Mouse (Mus musculus) adrenal gland, adult 18-20 months (tissue): ENCODE measurements around the gene Dnajb2. TPM values are rescaled to one million over a fixed set of nuclear protein-coding genes. Genes with fewer than 3 reads are reported as not detected.
A peak's percentile ranks its signal among the peaks of the same experiment; 100 is the strongest.

Experiments used
- DNase-seq, 2 experiments: peaks; one replicate each; pipeline ENCODE4 v3.0.0; 2021 to 2022; ENCODE audit warnings: low spot score in 2 of 2
- long read RNA-seq, 2 experiments: library from polyadenylated mRNA; stranded (forward); transcript quantifications; one replicate each; pipeline ENCODE4 v2.0.0; 2021
- total RNA-seq, 2 experiments: library from RNA; stranded (reverse); gene quantifications; 1 replicate in 1 of 2; 2 replicates in 1 of 2; pipeline ENCODE4 v1.2.3; 2021

The Dnajb2 gene
- total RNA-seq: 100 to 1,000 TPM; 118 to 204 TPM
- long read RNA-seq, experiment 1, transcript Dnajb2-210 (9 exons, 3,066 nt): minor isoform, 41 of 198 reads
- long read RNA-seq, experiment 1, transcript Dnajb2-202 (9 exons, 1,253 nt): minor isoform, 52 of 198 reads
- long read RNA-seq, experiment 1, transcript Dnajb2-207 (10 exons, 1,855 nt): major isoform, 54 of 198 reads
- long read RNA-seq, experiment 1, partial matches to known transcripts: 39 of 198 reads
- long read RNA-seq, experiment 1, other reads (novel, unspliced or antisense): 8 of 198 reads
- long read RNA-seq, experiment 2, transcript Dnajb2-207 (10 exons, 1,855 nt): major isoform, 83 of 255 reads
- long read RNA-seq, experiment 2, transcript Dnajb2-202 (9 exons, 1,253 nt): minor isoform, 22 of 255 reads
- long read RNA-seq, experiment 2, transcript Dnajb2-210 (9 exons, 3,066 nt): minor isoform, 77 of 255 reads
- long read RNA-seq, experiment 2, partial matches to known transcripts: 56 of 255 reads
- long read RNA-seq, experiment 2, other reads (novel, unspliced or antisense): 11 of 255 reads

- DNase-seq: peak; percentile 85 to 87
These were observed at the start of gene Dnajb2 for GRCm38 (mm10) chr1:75236117-75237050. Gene Dnajb2 (plus strand): TSS chr1:75236406.

DNA sequence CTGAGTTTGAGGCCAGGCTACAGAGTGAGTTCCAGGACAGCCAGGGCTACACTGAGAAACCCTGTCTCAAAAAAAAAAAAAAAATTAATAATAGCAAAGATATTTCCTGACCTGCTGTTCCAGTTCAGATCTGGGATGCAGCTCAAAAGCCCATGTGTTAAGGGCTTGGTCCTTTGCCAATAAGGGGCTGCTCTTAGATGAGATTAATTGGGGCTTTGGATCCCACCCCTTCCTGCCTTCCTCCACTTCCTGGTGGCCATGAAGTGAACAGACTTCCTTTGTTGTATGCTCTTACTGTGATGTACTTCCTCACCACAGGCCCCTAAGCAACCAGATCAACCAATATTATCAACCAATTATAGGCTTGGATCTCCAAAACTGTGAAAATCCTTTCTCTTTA is 49.1 kb upstream of the Dnajb2 start:
- no peak for DNase-seq

GRCm38 (mm10) chr1:75187914-75188483 is 48.2 kb upstream of the Dnajb2 start:
- DNase-seq: no peak

DNA sequence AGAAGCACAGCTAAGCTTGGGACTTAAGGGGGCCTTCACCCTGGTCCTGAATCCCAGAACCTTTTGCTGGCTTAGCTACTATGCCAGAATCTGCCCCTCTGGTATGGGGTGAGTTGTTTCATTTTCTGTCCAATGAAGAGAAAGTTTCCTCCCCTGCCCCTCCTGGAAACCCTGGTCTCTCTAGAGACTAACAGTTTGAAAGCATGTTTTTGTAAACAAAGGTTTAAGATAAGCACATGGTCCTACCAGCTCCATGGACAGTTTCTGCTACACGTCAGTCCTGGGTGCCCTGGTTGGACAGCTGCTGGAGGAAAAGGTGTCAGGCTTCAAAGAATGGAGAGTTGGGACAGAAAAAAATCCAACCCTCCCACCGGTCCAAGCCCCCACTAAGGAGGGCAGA is 45.6 kb upstream of the Dnajb2 start:
- DNase-seq: no peak

DNA sequence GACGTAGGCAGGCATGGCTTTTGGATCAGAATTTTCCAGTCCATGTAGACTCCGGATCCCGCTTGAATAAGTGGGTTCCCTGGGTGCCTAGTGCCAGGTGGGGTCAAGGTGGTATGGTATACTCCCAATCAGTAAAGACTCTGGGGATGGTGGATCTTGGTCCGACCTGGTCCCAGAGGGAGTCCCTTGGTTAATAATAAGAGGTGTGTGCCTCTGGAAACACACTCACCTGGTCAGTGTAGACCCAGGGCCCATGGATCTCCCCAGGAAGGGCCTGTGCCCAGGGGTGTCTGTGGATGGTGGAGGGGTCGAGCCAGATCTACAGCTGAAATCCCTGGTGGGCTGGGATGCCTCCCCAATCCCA is 45.0 kb upstream of the Dnajb2 start:
- no peak for DNase-seq

GRCm38 (mm10) chr1:75191622-75192402 is 44.4 kb upstream of the Dnajb2 start, which contains the start of the genes Ankzf1 and Atg9a:
Gene Ankzf1 (plus strand): TSS chr1:75192151.
Gene Atg9a (minus strand): TSS chr1:75192196.
- peak; percentile 83 to 87 for DNase-seq

DNA sequence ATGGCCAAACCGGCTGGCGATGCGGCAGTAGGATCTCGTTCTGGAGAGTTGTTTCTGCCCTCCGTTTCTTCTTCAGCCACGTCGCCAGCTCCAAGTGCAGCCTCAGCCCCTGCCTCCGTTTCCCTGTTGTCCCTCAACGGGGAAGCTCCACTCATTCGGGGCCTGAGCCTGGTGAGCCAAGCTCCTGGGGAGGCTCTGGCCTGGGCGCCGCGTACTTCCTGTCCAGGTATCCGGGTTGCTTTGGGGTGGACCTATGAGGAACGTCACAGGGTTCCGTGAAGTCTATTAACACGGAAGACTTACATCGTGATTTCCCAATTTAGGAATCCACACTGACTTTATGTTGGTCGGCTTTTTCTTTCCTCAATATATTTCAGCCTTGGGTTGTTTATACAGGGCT is 43.8 kb upstream of the Dnajb2 start:
- peak in 1 of 2 experiments; percentile 43 for DNase-seq

DNA sequence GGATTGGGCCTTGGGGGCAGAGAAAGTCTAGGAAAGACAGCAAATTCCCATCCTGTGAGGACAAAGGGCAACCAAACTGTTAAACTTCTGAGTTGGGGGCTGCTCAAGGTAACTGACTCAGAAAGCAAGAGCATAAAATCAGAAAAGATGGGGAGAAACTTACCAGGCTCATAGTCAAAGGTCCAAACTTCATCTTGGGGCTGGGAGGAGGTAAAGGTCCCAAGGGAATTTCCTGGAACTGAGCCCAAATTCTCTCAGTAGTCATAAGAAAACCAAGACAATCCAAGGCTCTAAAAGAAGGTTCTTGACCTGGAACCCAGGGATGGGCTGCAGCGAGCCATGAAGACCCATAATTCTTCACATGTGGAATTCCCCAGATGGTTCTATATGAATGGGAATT is 35.0 kb upstream of the Dnajb2 start:
- DNase-seq: no peak

- peak; percentile 22 to 41 for DNase-seq
These were observed 27.1 kb upstream of the Dnajb2 start for GRCm38 (mm10) chr1:75208967-75209678.

- DNase-seq: peak; percentile 98
These were observed 25.8 kb upstream of the Dnajb2 start, which contains the start of the genes Glb1l and Stk16 for GRCm38 (mm10) chr1:75210136-75211087. Gene Glb1l (minus strand): TSS chr1:75210813. Gene Stk16 (plus strand): TSS chr1:75210838.

DNA sequence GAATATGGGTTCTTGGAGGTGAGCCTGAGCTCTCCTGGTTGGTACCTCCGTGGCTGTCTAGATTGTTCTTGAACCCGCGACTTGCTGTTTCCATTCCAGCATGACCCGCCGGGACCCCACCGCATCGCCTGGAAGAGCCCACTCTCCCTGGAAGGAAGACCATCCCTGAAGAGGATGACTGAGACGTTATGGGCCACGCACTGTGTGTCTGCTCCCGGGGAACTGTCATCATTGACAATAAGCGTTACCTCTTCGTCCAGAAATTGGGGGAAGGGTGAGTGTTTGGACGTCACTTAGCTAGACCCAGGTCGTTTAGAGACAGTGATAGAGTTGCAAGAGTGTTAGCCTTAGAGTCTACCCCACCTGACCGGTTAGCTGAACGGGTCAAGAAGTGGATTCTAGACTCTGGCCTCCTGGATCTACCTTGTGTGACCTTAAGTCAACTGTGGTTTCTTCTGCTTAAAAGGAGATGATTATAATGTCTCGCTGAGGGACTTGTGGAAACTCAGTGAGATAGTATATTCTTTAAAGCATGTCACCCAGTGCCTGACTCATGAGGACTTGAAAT is 25.0 kb upstream of the Dnajb2 start:
- DNase-seq: no peak

- no peak for DNase-seq
These were observed 23.7 kb upstream of the Dnajb2 start for GRCm38 (mm10) chr1:75212542-75212941.

DNA sequence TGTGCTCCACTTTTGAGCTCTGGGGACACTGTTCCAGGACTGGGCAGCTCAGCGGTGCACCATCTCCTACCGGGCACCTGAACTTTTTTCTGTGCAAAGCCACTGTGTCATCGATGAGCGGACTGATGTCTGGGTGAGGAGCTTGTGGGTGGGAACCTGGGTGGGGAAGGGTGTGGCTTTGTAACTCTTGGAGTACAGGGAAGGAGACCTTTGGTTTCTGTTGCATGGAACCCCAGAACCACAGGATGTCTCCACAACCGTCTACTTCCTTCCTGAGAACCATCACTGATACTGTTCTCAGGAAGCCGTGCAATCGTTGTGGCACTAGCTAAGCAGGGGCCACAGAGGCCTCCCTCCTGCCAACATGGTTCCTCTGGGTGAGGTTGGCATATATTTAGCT is 23.1 kb upstream of the Dnajb2 start:
- DNase-seq: no peak

DNA sequence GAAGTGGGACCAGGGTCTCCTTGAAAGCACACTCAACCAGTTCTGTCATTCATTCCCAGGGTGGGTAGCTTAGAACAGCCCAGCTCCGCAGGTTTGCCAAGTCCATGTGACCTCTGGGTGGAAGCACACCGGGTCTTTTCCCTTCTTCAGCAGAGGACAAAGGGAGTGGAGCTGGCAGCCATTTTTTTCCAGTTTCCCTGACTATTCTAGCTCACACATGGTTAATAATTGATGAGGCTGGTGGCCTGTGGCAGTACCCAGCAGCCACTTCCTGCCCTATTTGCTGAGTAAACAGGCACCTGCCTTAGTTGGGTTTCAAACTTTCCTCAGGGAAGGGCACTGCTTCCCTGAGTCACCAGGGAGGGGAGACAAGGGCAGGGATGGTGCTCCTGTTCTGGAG is 21.8 kb upstream of the Dnajb2 start:
- DNase-seq: no peak

DNA sequence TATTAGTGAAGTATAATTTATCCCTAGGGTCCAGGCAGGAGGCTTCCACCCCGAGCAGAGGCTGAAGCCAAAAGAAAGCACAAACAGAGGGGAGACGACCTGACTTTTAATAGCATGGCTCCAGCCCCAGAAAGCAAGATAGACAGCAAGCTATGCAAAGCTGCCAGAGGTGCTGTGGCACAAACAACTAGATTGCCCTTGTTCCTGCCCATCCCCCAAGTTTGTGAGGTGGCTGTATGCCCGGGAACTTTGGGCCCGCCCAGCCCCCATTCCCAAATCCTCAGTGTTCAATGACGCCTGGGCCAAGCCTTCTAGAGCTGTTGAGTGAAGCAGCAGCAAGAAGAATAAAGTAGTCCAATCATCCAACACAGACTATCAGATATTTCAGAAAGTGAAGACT is 21.3 kb upstream of the Dnajb2 start:
- peak in 1 of 2 experiments; percentile 42 for DNase-seq

DNA sequence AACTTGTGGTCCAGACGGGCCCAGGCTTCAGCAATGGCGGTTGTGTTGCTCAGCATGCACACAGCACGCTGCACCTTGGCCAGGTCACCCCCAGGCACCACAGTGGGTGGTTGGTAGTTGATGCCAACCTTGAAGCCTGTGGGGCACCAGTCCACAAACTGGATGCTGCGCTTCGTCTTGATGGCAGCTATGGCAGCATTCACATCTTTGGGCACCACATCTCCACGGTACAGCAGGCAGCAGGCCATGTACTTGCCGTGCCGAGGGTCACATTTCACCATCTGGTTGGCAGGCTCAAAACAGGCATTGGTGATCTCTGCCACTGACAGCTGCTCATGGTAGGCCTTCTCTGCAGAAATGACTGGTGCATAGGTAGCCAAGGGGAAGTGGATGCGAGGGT is 20.4 kb upstream of the Dnajb2 start:
- no peak for DNase-seq

GRCm38 (mm10) chr1:75216797-75217585 is 19.2 kb upstream of the Dnajb2 start:
- DNase-seq: no peak

DNA sequence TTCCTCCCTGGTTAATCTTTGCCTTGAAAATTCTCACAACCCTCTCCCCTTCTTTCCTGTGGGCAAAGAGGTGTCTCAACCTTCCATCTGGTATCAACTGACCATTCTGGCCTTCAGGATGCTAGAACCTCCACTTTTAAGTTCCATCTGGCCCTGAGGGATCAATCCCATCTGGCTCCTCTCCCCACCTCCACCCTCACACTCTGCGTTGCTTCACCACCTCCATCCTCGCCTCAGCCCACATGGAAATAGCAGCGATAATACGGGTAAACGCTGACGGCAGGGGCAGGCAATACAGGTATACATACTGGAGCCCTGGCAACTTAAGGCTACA is 18.3 kb upstream of the Dnajb2 start:
- DNase-seq: no peak
